Mouse (Mus musculus): Measurements from ENCODE around the gene Igsf9b. TPM values are rescaled to one million over a fixed set of nuclear protein-coding genes. Genes with fewer than 3 reads are reported as not detected.
A peak's percentile ranks its signal among the peaks of the same experiment; 100 is the strongest.

Gene Igsf9b
- total and polyA plus RNA-seq, 2 experiments from 2014 or later, result 19.3 to 83.3 TPM

GRCm38 (mm10) chr9:27286296-27286695 lies 12.7 kb upstream of the Igsf9b start:
- ATAC-seq (ENCODE audit: low FRiP score), result no peak
- WGBS, result 83% methylated on average over 4 of the region's 4 CpGs
- Histone ChIP-seq H3K9me3 (ENCODE audit: low read length) (no peaks in the 10 kb centered on the region), H3K4me2 (ENCODE audit: low read depth, low read length, poor library complexity, severe bottlenecking) (no peak overlapping the region), H3K9ac (replicated peaks; ENCODE audit: low read length, poor library complexity, severe bottlenecking) (no peak overlapping the region), H3K27me3 (ENCODE audit: insufficient read depth, low read length) (peaks cover 10% of the 10 kb centered on the region; the same call in 1 of the 2 replicates), H3K36me3 (ENCODE audit: insufficient read depth, low read length) (no peaks in the 10 kb centered on the region), H3K4me1 (ENCODE audit: insufficient read depth, low read length) (no peaks in the 10 kb centered on the region), H3K4me3 (ENCODE audit: low read depth, low read length) (no peak overlapping the region), H3K27ac (ENCODE audit: low read depth, low read length) (no peak overlapping the region)
- no peak for DNase-seq (ENCODE audit: low spot score)
- no peak for TF ChIP-seq CTCF (IDR thresholded peaks at IDR 0.05)

- H3K27ac ChIP-seq (ENCODE audit: low read depth, low read length), result no peak overlapping the region
- TF ChIP-seq CTCF (IDR thresholded peaks at IDR 0.05), result no peak
- H3K9ac ChIP-seq (replicated peaks; ENCODE audit: low read length, poor library complexity, severe bottlenecking), result no peak overlapping the region
- H3K4me2 ChIP-seq (ENCODE audit: low read depth, low read length, poor library complexity, severe bottlenecking), result no peak overlapping the region
- no peaks in the 10 kb centered on the region for H3K9me3 ChIP-seq (ENCODE audit: low read length)
- no peaks in the 10 kb centered on the region for H3K36me3 ChIP-seq (ENCODE audit: insufficient read depth, low read length)
- H3K4me3 ChIP-seq (ENCODE audit: low read depth, low read length), result no peak overlapping the region
- DNase-seq (ENCODE audit: low spot score), result no peak
- no peak for ATAC-seq (ENCODE audit: low FRiP score)
- H3K4me1 ChIP-seq (ENCODE audit: insufficient read depth, low read length), result no peaks in the 10 kb centered on the region
- 90% methylated on average over 4 of the region's 4 CpGs for WGBS
- H3K27me3 ChIP-seq (ENCODE audit: insufficient read depth, low read length), result peaks cover 10% of the 10 kb centered on the region; the same call in 1 of the 2 replicates
Observed at GRCm38 (mm10) chr9:27286859-27287258, 12.1 kb upstream of the Igsf9b start.

- Histone ChIP-seq H3K4me2 (ENCODE audit: low read depth, low read length, poor library complexity, severe bottlenecking) (no peak overlapping the region), H3K9me3 (ENCODE audit: low read length) (no peaks in the 10 kb centered on the region), H3K27ac (ENCODE audit: low read depth, low read length) (no peak overlapping the region), H3K36me3 (ENCODE audit: insufficient read depth, low read length) (no peaks in the 10 kb centered on the region), H3K4me1 (ENCODE audit: insufficient read depth, low read length) (no peaks in the 10 kb centered on the region), H3K4me3 (ENCODE audit: low read depth, low read length) (no peak overlapping the region), H3K9ac (replicated peaks; ENCODE audit: low read length, poor library complexity, severe bottlenecking) (no peak overlapping the region), H3K27me3 (ENCODE audit: insufficient read depth, low read length) (peaks cover 10% of the 10 kb centered on the region; the same call in 1 of the 2 replicates)
- ATAC-seq (ENCODE audit: low FRiP score) (no peak), DNase-seq (ENCODE audit: low spot score) (peak; percentile 74)
- TF ChIP-seq CTCF (IDR thresholded peaks at IDR 0.05), result peak; percentile 71
- WGBS, result 42% methylated on average over 5 of the region's 5 CpGs
Observed at GRCm38 (mm10) chr9:27287419-27287818, 11.6 kb upstream of the Igsf9b start.

GRCm38 (mm10) chr9:27288442-27288841 lies 10.6 kb upstream of the Igsf9b start:
- DNase-seq (ENCODE audit: low spot score) (peak; percentile 89), ATAC-seq (ENCODE audit: low FRiP score) (peak; percentile 70)
- Histone ChIP-seq H3K36me3 (ENCODE audit: insufficient read depth, low read length) (no peaks in the 10 kb centered on the region), H3K4me1 (ENCODE audit: insufficient read depth, low read length) (no peaks in the 10 kb centered on the region), H3K9ac (replicated peaks; ENCODE audit: low read length, poor library complexity, severe bottlenecking) (no peak overlapping the region), H3K27ac (ENCODE audit: low read depth, low read length) (no peak overlapping the region), H3K9me3 (ENCODE audit: low read length) (no peaks in the 10 kb centered on the region), H3K4me2 (ENCODE audit: low read depth, low read length, poor library complexity, severe bottlenecking) (no peak overlapping the region), H3K27me3 (ENCODE audit: insufficient read depth, low read length) (peaks cover 10% of the 10 kb centered on the region; the same call in 1 of the 2 replicates), H3K4me3 (ENCODE audit: low read depth, low read length) (no peak overlapping the region)
- no peak for TF ChIP-seq CTCF (IDR thresholded peaks at IDR 0.05)
- 18% methylated on average over 7 of the region's 7 CpGs for WGBS

- Histone ChIP-seq H3K9ac (replicated peaks; ENCODE audit: low read length, poor library complexity, severe bottlenecking) (no peak overlapping the region), H3K4me2 (ENCODE audit: low read depth, low read length, poor library complexity, severe bottlenecking) (no peak overlapping the region), H3K4me3 (ENCODE audit: low read depth, low read length) (no peak overlapping the region), H3K36me3 (ENCODE audit: insufficient read depth, low read length) (no peaks in the 10 kb centered on the region), H3K27me3 (ENCODE audit: insufficient read depth, low read length) (peaks cover 10% of the 10 kb centered on the region; the same call in 1 of the 2 replicates), H3K9me3 (ENCODE audit: low read length) (no peaks in the 10 kb centered on the region), H3K27ac (ENCODE audit: low read depth, low read length) (no peak overlapping the region), H3K4me1 (ENCODE audit: insufficient read depth, low read length) (no peaks in the 10 kb centered on the region)
- 27% methylated on average over 6 of the region's 7 CpGs for WGBS
- ATAC-seq (ENCODE audit: low FRiP score) (peak; percentile 48), DNase-seq (ENCODE audit: low spot score) (peak; percentile 71)
- TF ChIP-seq CTCF (IDR thresholded peaks at IDR 0.05), result no peak
Observed at GRCm38 (mm10) chr9:27289543-27290308, 9.3 kb upstream of the Igsf9b start.

GRCm38 (mm10) chr9:27294380-27294779 lies 4.6 kb upstream of the Igsf9b start:
- TF ChIP-seq CTCF (IDR thresholded peaks at IDR 0.05), result no peak
- no peak overlapping the region for H3K9ac ChIP-seq (replicated peaks; ENCODE audit: low read length, poor library complexity, severe bottlenecking)
- H3K36me3 ChIP-seq (ENCODE audit: insufficient read depth, low read length), result no peaks in the 10 kb centered on the region
- no peak for DNase-seq (ENCODE audit: low spot score)
- no peak overlapping the region for H3K4me3 ChIP-seq (ENCODE audit: low read depth, low read length)
- H3K27ac ChIP-seq (ENCODE audit: low read depth, low read length), result no peak overlapping the region
- 80% methylated on average over 4 of the region's 4 CpGs for WGBS
- H3K4me1 ChIP-seq (ENCODE audit: insufficient read depth, low read length), result no peaks in the 10 kb centered on the region
- 0 out of 2 replicates have a peak, but pooled peaks cover 3% of the 10 kb centered on the region for H3K27me3 ChIP-seq (ENCODE audit: insufficient read depth, low read length)
- no peak overlapping the region for H3K4me2 ChIP-seq (ENCODE audit: low read depth, low read length, poor library complexity, severe bottlenecking)
- no peak for ATAC-seq (ENCODE audit: low FRiP score)
- no peaks in the 10 kb centered on the region for H3K9me3 ChIP-seq (ENCODE audit: low read length)
